Mouse (Mus musculus): ENCODE results near the gene Creb1.

GRCm38 (mm10) chr1:64631526-64631925 is 99.1 kb downstream of the Creb1 start:
- TF ChIP-seq CTCF (IDR thresholded peaks at IDR 0.05; ENCODE audit: borderline replicate concordance, insufficient read depth, low read depth, low read length): no peak
- no peak for TF ChIP-seq POLR2A (IDR thresholded peaks at IDR 0.05; ENCODE audit: borderline replicate concordance, insufficient read depth, low read length)

Data from cerebellum, adult 2 months (tissue).